Mouse (Mus musculus) macrophage (primary cell): ENCODE results near the gene Ints3. TPM values are rescaled to one million over a fixed set of nuclear protein-coding genes. Genes with fewer than 3 reads are reported as not detected.

ENCODE experiments used
- H3K27ac ChIP-seq: fragments of 350-480 bp; formaldehyde crosslinking; 2 replicates; pipeline ENCODE4 v1.9.0; 2021
- H3K36me3 ChIP-seq: fragments of 350-480 bp; formaldehyde crosslinking; 2 replicates; pipeline ENCODE4 v1.9.0; 2021; ENCODE audit errors: inconsistent target
- H3K4me3 ChIP-seq: fragments of 350-480 bp; formaldehyde crosslinking; 2 replicates; pipeline ENCODE4 v1.9.0; 2021; ENCODE audit errors: inconsistent target
- H3K79me2 ChIP-seq: fragments of 350-480 bp; formaldehyde crosslinking; 2 replicates; pipeline ENCODE4 v1.9.0; 2021; ENCODE audit errors: inconsistent target
- WGBS: methylation state at CpG from one replicate; pipeline ENCODE4 v1.1.7; 2026; ENCODE audit warnings: inconsistent platforms; ENCODE audit not compliant: missing documents; 5-methylcytosine and 5-hydroxymethylcytosine counted together
- polyA plus RNA-seq: library from polyadenylated mRNA; stranded (reverse); fragments of 250-400 nt; gene quantifications from 3 replicates; pipeline ENCODE4 v1.2.4, GENCODE M21; 2018; ENCODE audit warnings: inconsistent platforms

Gene Ints3
- polyA plus RNA-seq, 1 experiment from 2014 or later: 20.2 TPM

- Histone ChIP-seq H3K36me3 (0 out of 2 replicates have a peak, but pooled peaks cover 1% of the 10 kb centered on the region), H3K27ac (no peak overlapping the region), H3K79me2 (no peaks in the 10 kb centered on the region), H3K4me3 (no peak overlapping the region)
- WGBS: 99% methylated on average over 6 of the region's 6 CpGs
These were observed 5.2 kb downstream of the Ints3 start for GRCm38 (mm10) chr3:90428186-90428585.

- H3K79me2 ChIP-seq: no peaks in the 10 kb centered on the region
- no peak overlapping the region for H3K27ac ChIP-seq
- WGBS: 88% methylated on average over 1 of the region's 1 CpGs
- H3K4me3 ChIP-seq: no peak overlapping the region
- peaks cover 7% of the 10 kb centered on the region; the same call in 1 of the 2 replicates for H3K36me3 ChIP-seq
These were observed 5.8 kb downstream of the Ints3 start for GRCm38 (mm10) chr3:90427574-90427973.

- WGBS: 97% methylated on average over 2 of the region's 2 CpGs
- H3K27ac ChIP-seq: no peak overlapping the region
- H3K79me2 ChIP-seq: no peaks in the 10 kb centered on the region
- H3K36me3 ChIP-seq: peaks cover 15% of the 10 kb centered on the region; the same call in 1 of the 2 replicates
- H3K4me3 ChIP-seq: no peak overlapping the region
These were observed 7.9 kb downstream of the Ints3 start for GRCm38 (mm10) chr3:90425499-90425898.

- H3K36me3 ChIP-seq: peaks cover 15% of the 10 kb centered on the region; the same call in 1 of the 2 replicates
- H3K27ac ChIP-seq: no peak overlapping the region
- H3K4me3 ChIP-seq: no peak overlapping the region
- H3K79me2 ChIP-seq: no peaks in the 10 kb centered on the region
These were observed 9.9 kb downstream of the Ints3 start for GRCm38 (mm10) chr3:90423549-90423948.

GRCm38 (mm10) chr3:90420696-90421095 is 12.7 kb downstream of the Ints3 start:
- Histone ChIP-seq H3K27ac (no peak overlapping the region), H3K36me3 (peaks cover 22% of the 10 kb centered on the region; the same call in 1 of the 2 replicates), H3K79me2 (no peaks in the 10 kb centered on the region), H3K4me3 (no peak overlapping the region)
- 93% methylated on average over 6 of the region's 6 CpGs for WGBS

- H3K36me3 ChIP-seq: peaks cover 41% of the 10 kb centered on the region
- no peak overlapping the region for H3K4me3 ChIP-seq
- 93% methylated on average over 3 of the region's 3 CpGs for WGBS
- H3K79me2 ChIP-seq: no peaks in the 10 kb centered on the region
- H3K27ac ChIP-seq: no peak overlapping the region
These were observed 20.4 kb downstream of the Ints3 start for GRCm38 (mm10) chr3:90413011-90413396.

GRCm38 (mm10) chr3:90412312-90413010 is 21.0 kb downstream of the Ints3 start:
- H3K27ac ChIP-seq: no peak overlapping the region
- H3K79me2 ChIP-seq: no peaks in the 10 kb centered on the region
- H3K4me3 ChIP-seq: no peak overlapping the region
- H3K36me3 ChIP-seq: peaks cover 46% of the 10 kb centered on the region
- WGBS: 49% methylated on average over 5 of the region's 5 CpGs

- H3K27ac ChIP-seq: no peak overlapping the region
- no peaks in the 10 kb centered on the region for H3K79me2 ChIP-seq
- WGBS: 27% methylated on average over 3 of the region's 3 CpGs
- H3K36me3 ChIP-seq: peaks cover 68% of the 10 kb centered on the region
- no peak overlapping the region for H3K4me3 ChIP-seq
These were observed 24.7 kb downstream of the Ints3 start for GRCm38 (mm10) chr3:90408721-90409120.

- WGBS: 100% methylated on average over 5 of the region's 5 CpGs
- no peak overlapping the region for H3K4me3 ChIP-seq
- peaks cover 91% of the 10 kb centered on the region for H3K36me3 ChIP-seq
- no peaks in the 10 kb centered on the region for H3K79me2 ChIP-seq
- H3K27ac ChIP-seq: no peak overlapping the region
These were observed 27.0 kb downstream of the Ints3 start for GRCm38 (mm10) chr3:90406414-90406813.

- Histone ChIP-seq H3K27ac (no peak overlapping the region), H3K36me3 (peaks cover 94% of the 10 kb centered on the region), H3K79me2 (no peaks in the 10 kb centered on the region), H3K4me3 (no peak overlapping the region)
- 98% methylated on average over 4 of the region's 4 CpGs for WGBS
These were observed 28.8 kb downstream of the Ints3 start for GRCm38 (mm10) chr3:90404609-90405008.

GRCm38 (mm10) chr3:90404121-90404520 is 29.3 kb downstream of the Ints3 start:
- H3K36me3 ChIP-seq: peaks cover 97% of the 10 kb centered on the region
- no peak overlapping the region for H3K4me3 ChIP-seq
- H3K27ac ChIP-seq: no peak overlapping the region
- H3K79me2 ChIP-seq: no peaks in the 10 kb centered on the region
- WGBS: 96% methylated on average over 3 of the region's 3 CpGs

GRCm38 (mm10) chr3:90400993-90401392 is 32.4 kb downstream of the Ints3 start:
- Histone ChIP-seq H3K36me3 (peaks cover 71% of the 10 kb centered on the region), H3K4me3 (no peak overlapping the region), H3K79me2 (no peaks in the 10 kb centered on the region), H3K27ac (no peak overlapping the region)
- WGBS: 98% methylated on average over 4 of the region's 4 CpGs

GRCm38 (mm10) chr3:90395629-90396028 is 37.8 kb downstream of the Ints3 start:
- H3K36me3 ChIP-seq: peaks cover 47% of the 10 kb centered on the region
- H3K27ac ChIP-seq: no peak overlapping the region
- no peaks in the 10 kb centered on the region for H3K79me2 ChIP-seq
- no peak overlapping the region for H3K4me3 ChIP-seq
- WGBS: 39% methylated on average over 3 of the region's 3 CpGs

GRCm38 (mm10) chr3:90392661-90393060 is 40.8 kb downstream of the Ints3 start:
- Histone ChIP-seq H3K36me3 (peaks cover 29% of the 10 kb centered on the region), H3K79me2 (no peaks in the 10 kb centered on the region), H3K27ac (no peak overlapping the region), H3K4me3 (no peak overlapping the region)
- WGBS: 97% methylated on average over 3 of the region's 3 CpGs

GRCm38 (mm10) chr3:90391941-90392340 is 41.5 kb downstream of the Ints3 start:
- Histone ChIP-seq H3K36me3 (peaks cover 29% of the 10 kb centered on the region), H3K4me3 (no peak overlapping the region), H3K27ac (no peak overlapping the region), H3K79me2 (no peaks in the 10 kb centered on the region)
- WGBS: 98% methylated on average over 8 of the region's 8 CpGs

- Histone ChIP-seq H3K79me2 (no peaks in the 10 kb centered on the region), H3K4me3 (no peak overlapping the region), H3K27ac (no peak overlapping the region), H3K36me3 (peaks cover 29% of the 10 kb centered on the region)
- 98% methylated on average over 3 of the region's 4 CpGs for WGBS
These were observed 42.4 kb downstream of the Ints3 start for GRCm38 (mm10) chr3:90391004-90391403.
